Mouse (Mus musculus) hindbrain, embryonic 11.5 days (tissue): ENCODE measurements around the gene Kctd18. TPM values are rescaled to one million over a fixed set of nuclear protein-coding genes. Genes with fewer than 3 reads are reported as not detected.

ENCODE experiments used
- ATAC-seq: fragments of 200-750 bp; cut with Nextera tagmentation; 2 replicates; pipeline ENCODE4 v1.8.0; 2017; ENCODE audit warnings: mild to moderate bottlenecking, moderate TSS enrichment, moderate library complexity; ENCODE audit not compliant: low FRiP score
- DNase-seq: peaks from one replicate; pipeline ENCODE4 v3.0.0-alpha.2; 2015; ENCODE audit warnings: low spot score
- H3K27ac ChIP-seq: fragments of 300-500 bp; sonication (generic); 2 replicates; pipeline ENCODE4 v1.5.1; 2014; ENCODE audit warnings: mild to moderate bottlenecking, low read depth, low read length
- H3K27me3 ChIP-seq: fragments of 300-500 bp; sonication (generic); 2 replicates; pipeline ENCODE4 v1.6.1; 2014; ENCODE audit warnings: mild to moderate bottlenecking, low read length, moderate library complexity, mixed read lengths; ENCODE audit not compliant: control insufficient read depth, insufficient read depth
- H3K36me3 ChIP-seq: fragments of 300-500 bp; sonication (generic); 2 replicates; pipeline ENCODE4 v1.6.1; 2014; ENCODE audit warnings: mild to moderate bottlenecking, low read length, moderate library complexity, mixed read lengths; ENCODE audit not compliant: control insufficient read depth, insufficient read depth
- H3K4me1 ChIP-seq: fragments of 300-500 bp; sonication (generic); replicated peaks from 2 replicates; pipeline ENCODE4 v1.6.1; 2014; ENCODE audit warnings: low read length, mixed read lengths; ENCODE audit not compliant: control insufficient read depth, insufficient read depth
- H3K4me2 ChIP-seq: fragments of 300-500 bp; sonication (generic); replicated peaks from 2 replicates; pipeline ENCODE4 v1.6.1; 2014; ENCODE audit warnings: mild to moderate bottlenecking, low read depth, low read length
- H3K4me3 ChIP-seq: fragments of 300-500 bp; sonication (generic); 2 replicates; pipeline ENCODE4 v1.5.1; 2014; ENCODE audit warnings: low read depth, low read length
- H3K9ac ChIP-seq: fragments of 300-500 bp; sonication (generic); 2 replicates; pipeline ENCODE4 v1.6.1; 2014; ENCODE audit warnings: low read depth, low read length
- H3K9me3 ChIP-seq: fragments of 300-500 bp; sonication (generic); 2 replicates; pipeline ENCODE4 v1.6.1; 2016; ENCODE audit warnings: low read length; ENCODE audit not compliant: control insufficient read depth
- WGBS: fragments of 180-500 bp; shearing (Covaris S2); extraction: QIAGEN DNeasy Blood & Tissue Kit; methylation state at CpG from one replicate; pipeline ENCODE4 v1.1.7; 2014; 5-methylcytosine and 5-hydroxymethylcytosine counted together
- polyA plus RNA-seq: library from polyadenylated mRNA; unstranded; fragments of >200 nt; fragmentation: Nextera tagmentation; extraction: Ambion mirVana; gene quantifications from 2 replicates; pipeline ENCODE4 v1.2.1, GENCODE M21; 2014

Gene Kctd18
- polyA plus RNA-seq, 1 experiment from 2014 or later, result 19.3 TPM

- Histone ChIP-seq H3K27me3 (no peaks in the 10 kb centered on the region), H3K4me3 (no peak overlapping the region), H3K9ac (no peak overlapping the region), H3K27ac (no peak overlapping the region), H3K36me3 (no peaks in the 10 kb centered on the region), H3K4me1 (no peaks in the 10 kb centered on the region), H3K4me2 (no peak overlapping the region), H3K9me3 (no peaks in the 10 kb centered on the region)
- WGBS, result 82% methylated on average over 3 of the region's 3 CpGs
- no peak for ATAC-seq
- no peak for DNase-seq
These were observed 112.8 kb downstream of the Kctd18 start for GRCm38 (mm10) chr1:57905912-57906311.

Other genes starting within 250 kb of the Kctd18 start
- 33.6 and 55.2 TPM in 2 replicates for gene Spats2l, start 244.8 kb downstream of the Kctd18 start, polyA plus RNA-seq
- 25.9 and 26.0 TPM in 2 replicates for gene Sgo2a, start 23.0 kb downstream of the Kctd18 start, polyA plus RNA-seq
- gene Aox1, start 11.0 kb upstream of the Kctd18 start, polyA plus RNA-seq, result 0.04 and 0.15 TPM in 2 replicates
- gene Aox3, start 94.2 kb upstream of the Kctd18 start, polyA plus RNA-seq, result 0.40 TPM in 1 of 2 replicates, not detected in the other
- gene Aox4, start 191.4 kb upstream of the Kctd18 start, polyA plus RNA-seq, result 0.10 TPM in 1 of 2 replicates, not detected in the other